Mouse (Mus musculus): ENCODE results near the gene Tmem247. TPM values are rescaled to one million over a fixed set of nuclear protein-coding genes. Genes with fewer than 3 reads are reported as not detected.

Tmem247 gene
- total and polyA plus RNA-seq, 3 experiments, result not detected

DNA sequence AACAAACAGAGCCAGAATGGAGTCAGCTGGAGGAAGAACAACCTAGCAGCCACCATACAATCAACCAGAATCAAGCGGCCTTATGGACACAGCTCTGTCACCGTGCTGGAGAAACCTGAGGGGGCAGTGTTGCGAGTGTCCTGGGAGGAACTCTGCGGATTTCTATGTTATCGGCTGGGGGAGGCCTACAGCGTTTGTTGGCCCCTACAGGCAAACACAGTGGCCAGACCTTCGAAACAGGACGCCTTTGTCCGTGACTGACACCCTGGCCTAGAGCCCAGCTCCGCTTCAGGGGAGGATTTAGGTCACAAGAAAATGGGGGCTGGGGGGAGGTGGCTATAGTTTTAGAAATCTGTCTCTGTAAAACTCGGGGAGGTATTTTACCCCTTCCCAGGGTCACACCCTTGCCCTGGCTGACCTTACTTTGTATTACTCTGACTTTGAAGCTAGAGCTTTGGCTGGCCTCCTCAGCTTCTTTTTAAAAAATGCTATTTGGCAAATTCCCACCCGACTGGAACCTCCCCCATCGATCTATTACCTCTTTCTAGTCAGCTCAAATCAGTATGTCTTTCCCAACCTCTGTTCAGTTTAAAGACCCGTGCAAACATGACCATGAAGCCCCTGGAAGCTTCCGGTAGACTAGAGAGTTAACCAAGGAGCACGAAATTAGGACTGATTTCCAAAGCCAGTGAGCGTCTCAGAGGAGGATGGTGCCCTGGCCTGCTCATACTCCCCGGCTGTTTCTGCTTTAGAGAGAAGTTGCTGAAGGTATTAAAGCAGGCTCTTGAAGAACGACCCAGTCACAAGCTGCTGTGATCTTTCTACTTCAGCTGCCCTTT is 11.6 kb upstream of the Tmem247 start:
- H3K4me1 ChIP-seq (ENCODE audit: control insufficient read depth in 1 of 2, insufficient read depth in 2 of 2), result peaks cover 7 to 28% of the 10 kb centered on the region in 2 experiments
- in situ Hi-C loops (cut with MboI; ENCODE audit: low pct_ligation_motif_present, low pct_unique_long_range_greater_than_20kb, low sequenced_read_pairs), result loop anchor here (5.0 to 25.0 kb wide), 3 partner anchors 423 to 741 kb away; partner anchors contain the start of gene Prkce
- H3K4me3 ChIP-seq (replicated peaks in 1 of 3; ENCODE audit: low read depth in 2 of 3, low read length in 2 of 3, poor library complexity in 1 of 3), result no peak overlapping the region
- H3K27ac ChIP-seq (ENCODE audit: insufficient read depth, low read depth), result no peak overlapping the region
- H3K9ac ChIP-seq (ENCODE audit: insufficient read depth, low read depth), result no peak overlapping the region
- dilution Hi-C loops (cut with MboI; ENCODE audit: extremely low pct_ligation_motif_present, extremely low pct_unique_long_range_greater_than_20kb, low sequenced_read_pairs), result no loop called here
- H3K9me3 ChIP-seq (replicated peaks; ENCODE audit: low read length), result no peaks in the 10 kb centered on the region
- peak; percentile 12 for DNase-seq (ENCODE audit: extremely low read depth)
- TF ChIP-seq CTCF (conservative IDR thresholded peaks at IDR 0.05 in 1 of 2, IDR thresholded peaks at IDR 0.05 in 1 of 2; ENCODE audit: low read depth in 2 of 2, low read length in 2 of 2), result peak in 1 of 2 experiments; percentile 41; a peak in 2 of 4 replicates
- TF ChIP-seq TCF12 (IDR thresholded peaks at IDR 0.05; ENCODE audit: low read depth, low read length), result 0 out of 2 replicates have a peak, but pooled peaks have one; percentile 10
- no peak for TF ChIP-seq RAD21 (IDR thresholded peaks at IDR 0.05; ENCODE audit: low read depth, low read length)
- no peaks in the 10 kb centered on the region for H3K27me3 ChIP-seq (replicated peaks)
- H3K79me2 ChIP-seq (replicated peaks; ENCODE audit: control insufficient read depth, extremely low read depth, insufficient read depth, poor library complexity, severe bottlenecking), result no peaks in the 10 kb centered on the region
- H3K4me2 ChIP-seq (ENCODE audit: insufficient read depth, low read depth, poor library complexity, severe bottlenecking), result no peak overlapping the region
- no peaks in the 10 kb centered on the region for H3K36me3 ChIP-seq (replicated peaks in 1 of 2; ENCODE audit: control insufficient read depth in 1 of 2, insufficient read depth in 1 of 2, low read length in 1 of 2)

DNA sequence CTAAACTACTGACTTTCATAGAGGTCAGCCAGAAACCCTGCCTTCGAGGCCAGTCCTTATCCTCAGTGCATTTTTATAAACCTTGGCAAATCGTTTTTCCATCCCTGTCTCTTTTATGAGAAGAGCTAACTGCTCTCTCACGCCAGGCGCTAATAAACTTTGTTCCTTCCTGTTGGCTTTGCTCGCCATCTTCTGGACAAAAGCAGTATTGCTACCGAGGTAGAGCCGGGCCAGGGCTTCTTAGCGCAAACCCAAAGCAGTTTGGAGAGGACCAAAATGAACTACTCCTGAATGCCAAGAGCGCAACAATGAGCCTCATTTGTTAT is 11.0 kb upstream of the Tmem247 start:
- dilution Hi-C loops (cut with MboI; ENCODE audit: extremely low pct_ligation_motif_present, extremely low pct_unique_long_range_greater_than_20kb, low sequenced_read_pairs) (no loop called here), in situ Hi-C loops (cut with MboI; ENCODE audit: low pct_ligation_motif_present, low pct_unique_long_range_greater_than_20kb, low sequenced_read_pairs) (loop anchor here (5.0 to 25.0 kb wide), 3 partner anchors 424 to 741 kb away; partner anchors contain the start of gene Prkce)
- Histone ChIP-seq H3K9ac (ENCODE audit: insufficient read depth, low read depth) (no peak overlapping the region), H3K9me3 (replicated peaks; ENCODE audit: low read length) (no peaks in the 10 kb centered on the region), H3K27me3 (replicated peaks) (no peaks in the 10 kb centered on the region), H3K4me3 (replicated peaks in 1 of 3; ENCODE audit: low read depth in 2 of 3, low read length in 2 of 3, poor library complexity in 1 of 3) (no peak overlapping the region), H3K4me2 (ENCODE audit: insufficient read depth, low read depth, poor library complexity, severe bottlenecking) (peak overlapping the region; percentile 12; the same call in 1 of the 2 replicates), H3K27ac (ENCODE audit: insufficient read depth, low read depth) (no peak overlapping the region), H3K36me3 (replicated peaks in 1 of 2; ENCODE audit: control insufficient read depth in 1 of 2, insufficient read depth in 1 of 2, low read length in 1 of 2) (no peaks in the 10 kb centered on the region), H3K79me2 (replicated peaks; ENCODE audit: control insufficient read depth, extremely low read depth, insufficient read depth, poor library complexity, severe bottlenecking) (no peaks in the 10 kb centered on the region), H3K4me1 (ENCODE audit: control insufficient read depth in 1 of 2, insufficient read depth in 2 of 2) (peaks cover 7 to 28% of the 10 kb centered on the region in 2 experiments)
- peak; percentile 84 for DNase-seq (ENCODE audit: extremely low read depth)
- TF ChIP-seq POLR2A (IDR thresholded peaks at IDR 0.05; ENCODE audit: low read depth, low read length) (no peak), IRF4 (IDR thresholded peaks at IDR 0.05; ENCODE audit: low read depth, low read length) (no peak; the same call in 1 of the 2 replicates), SMC3 (IDR thresholded peaks at IDR 0.05; ENCODE audit: low read depth, low read length) (peak; percentile 95), MAX (IDR thresholded peaks at IDR 0.05; ENCODE audit: low read length) (no peak), CTCF (conservative IDR thresholded peaks at IDR 0.05 in 1 of 2, IDR thresholded peaks at IDR 0.05 in 1 of 2; ENCODE audit: low read depth in 2 of 2, low read length in 2 of 2) (peak; percentile 82 to 97), JUN (IDR thresholded peaks at IDR 0.05; ENCODE audit: insufficient read depth, low read depth, low read length) (0 out of 2 replicates have a peak, but pooled peaks have one; percentile 4), CHD2 (IDR thresholded peaks at IDR 0.05; ENCODE audit: low read length) (no peak), RAD21 (IDR thresholded peaks at IDR 0.05; ENCODE audit: low read depth, low read length) (peak; percentile 99), PAX5 (IDR thresholded peaks at IDR 0.05; ENCODE audit: low read length) (no peak), ZC3H11A (IDR thresholded peaks at IDR 0.05; ENCODE audit: low read depth, low read length) (peak; percentile 86), TCF12 (IDR thresholded peaks at IDR 0.05; ENCODE audit: low read depth, low read length) (0 out of 2 replicates have a peak, but pooled peaks have one; percentile 5), MXI1 (IDR thresholded peaks at IDR 0.05; ENCODE audit: low read depth, low read length) (peak; percentile 43; the same call in 1 of the 2 replicates), SIN3A (IDR thresholded peaks at IDR 0.05; ENCODE audit: low read length) (peak; percentile 39; the same call in 1 of the 2 replicates)

All from CH12.LX (cell line).